Mouse (Mus musculus) spleen, postnatal 36 days (tissue): ENCODE results near the gene Eif2ak4.

Source experiments
- DNase-seq, 2 experiments: peaks; one replicate each; pipeline ENCODE4 v3.0.0; 2022; ENCODE audit warnings: low spot score in 2 of 2, mixed read lengths in 1 of 2

Gene Eif2ak4

GRCm38 (mm10) chr2:118507126-118507525 lies 118.7 kb downstream of the Eif2ak4 start:
- no peak for DNase-seq

GRCm38 (mm10) chr2:118509688-118510446 lies 121.4 kb downstream of the Eif2ak4 start:
- no peak for DNase-seq

GRCm38 (mm10) chr2:118510447-118511310 lies 122.3 kb downstream of the Eif2ak4 start:
- DNase-seq = no peak

- no peak for DNase-seq
These were observed 123.5 kb downstream of the Eif2ak4 start for GRCm38 (mm10) chr2:118511779-118512417.

GRCm38 (mm10) chr2:118512418-118513377 lies 124.3 kb downstream of the Eif2ak4 start:
- DNase-seq = peak in 1 of 2 experiments; percentile 40

GRCm38 (mm10) chr2:118520042-118520933 lies 131.9 kb downstream of the Eif2ak4 start:
- peak in 1 of 2 experiments; percentile 25 for DNase-seq

- DNase-seq = no peak
These were observed 133.8 kb downstream of the Eif2ak4 start for GRCm38 (mm10) chr2:118522265-118522664.

GRCm38 (mm10) chr2:118523163-118523730 lies 134.8 kb downstream of the Eif2ak4 start:
- no peak for DNase-seq

GRCm38 (mm10) chr2:118524811-118525210 lies 136.4 kb downstream of the Eif2ak4 start:
- no peak for DNase-seq
